Mouse (Mus musculus) midbrain, embryonic 15.5 days (tissue): ENCODE measurements around the gene Aldoc. TPM values are rescaled to one million over a fixed set of nuclear protein-coding genes. Genes with fewer than 3 reads are reported as not detected.
"Not testable (repeated sequence)": the region's sequence is repeated elsewhere in the genome, so short reads cannot be mapped to it uniquely, and the experiment has no call there.

ENCODE experiments used
- ATAC-seq: fragments of 200-750 bp; cut with Nextera tagmentation; replicated peaks from 2 replicates; pipeline ENCODE4 v1.8.0; 2017; ENCODE audit warnings: moderate TSS enrichment
- H3K27ac ChIP-seq: fragments of 300-500 bp; sonication (generic); 2 replicates; pipeline ENCODE4 v1.5.1; 2015; ENCODE audit warnings: mild to moderate bottlenecking, inconsistent platforms
- H3K27me3 ChIP-seq: fragments of 300-500 bp; sonication (generic); replicated peaks from 2 replicates; pipeline ENCODE4 v1.6.1; 2015; ENCODE audit warnings: inconsistent platforms
- H3K36me3 ChIP-seq: fragments of 300-500 bp; sonication (generic); replicated peaks from 2 replicates; pipeline ENCODE4 v1.6.1; 2015; ENCODE audit warnings: inconsistent platforms
- H3K4me1 ChIP-seq: fragments of 300-500 bp; sonication (generic); 2 replicates; pipeline ENCODE4 v1.6.1; 2015; ENCODE audit warnings: inconsistent platforms
- H3K4me2 ChIP-seq: fragments of 300-500 bp; sonication (generic); 2 replicates; pipeline ENCODE4 v1.6.1; 2015; ENCODE audit warnings: inconsistent platforms, mild to moderate bottlenecking, moderate library complexity
- H3K4me3 ChIP-seq: fragments of 300-500 bp; sonication (generic); 2 replicates; pipeline ENCODE4 v1.5.1; 2015; ENCODE audit warnings: mild to moderate bottlenecking, inconsistent platforms
- H3K9ac ChIP-seq: fragments of 300-500 bp; sonication (generic); 2 replicates; pipeline ENCODE4 v1.6.1; 2015; ENCODE audit warnings: mild to moderate bottlenecking, inconsistent platforms
- H3K9me3 ChIP-seq: fragments of 300-500 bp; sonication (generic); 2 replicates; pipeline ENCODE4 v1.6.1; 2016; ENCODE audit warnings: inconsistent platforms
- WGBS: fragments of 180-500 bp; shearing (Covaris S2); methylation state at CpG from one replicate; pipeline ENCODE4 v1.1.7; 2015; ENCODE audit warnings: mixed read lengths; 5-methylcytosine and 5-hydroxymethylcytosine counted together
- polyA plus RNA-seq: library from polyadenylated mRNA; unstranded; fragments of >200 nt; fragmentation: Nextera tagmentation; extraction: Ambion mirVana; gene quantifications from 2 replicates; pipeline ENCODE4 v1.2.1, GENCODE M21; 2015

The Aldoc gene
- 84.9 and 129 TPM in 2 replicates for polyA plus RNA-seq

DNA sequence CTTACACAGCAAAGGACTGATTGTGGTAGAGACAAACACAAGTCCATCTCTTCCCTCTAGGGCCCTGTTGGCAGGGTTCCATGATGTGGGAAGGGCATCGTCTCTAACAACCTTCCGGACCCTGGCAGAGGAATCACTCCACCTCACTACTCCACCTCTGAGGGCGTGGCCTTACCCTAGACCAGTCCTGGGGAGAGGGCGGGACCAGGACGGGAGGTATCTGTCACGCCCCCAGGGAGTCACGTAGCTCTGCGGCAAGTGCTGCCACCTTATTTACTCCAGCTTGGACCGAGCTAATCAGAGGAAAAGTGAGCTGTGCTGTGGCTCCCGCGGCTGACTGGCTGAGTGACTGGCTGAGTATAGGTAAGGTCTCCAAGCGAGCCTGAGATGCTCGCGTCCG is at the start of gene Aldoc:
Gene Aldoc (plus strand): TSS at position 109 of the 400 bp plus-strand sequence.
- H3K4me2 ChIP-seq, result peak within 1 kb of the TSS; percentile 36
- H3K27me3 ChIP-seq, result no peaks in the 10 kb centered on the region
- 7% methylated on average over 15 of the region's 15 CpGs for WGBS
- H3K36me3 ChIP-seq, result 0 out of 2 replicates have a peak, but pooled peaks cover 3% of the 10 kb centered on the region
- peak; percentile 90 for ATAC-seq
- H3K27ac ChIP-seq, result peak within 1 kb of the TSS; percentile 48
- H3K9me3 ChIP-seq, result no peaks in the 10 kb centered on the region
- H3K4me3 ChIP-seq, result peak within 1 kb of the TSS; percentile 16
- H3K9ac ChIP-seq, result no peak within 1 kb of the TSS
- peaks cover 4% of the 10 kb centered on the region; the same call in 1 of the 2 replicates for H3K4me1 ChIP-seq

DNA sequence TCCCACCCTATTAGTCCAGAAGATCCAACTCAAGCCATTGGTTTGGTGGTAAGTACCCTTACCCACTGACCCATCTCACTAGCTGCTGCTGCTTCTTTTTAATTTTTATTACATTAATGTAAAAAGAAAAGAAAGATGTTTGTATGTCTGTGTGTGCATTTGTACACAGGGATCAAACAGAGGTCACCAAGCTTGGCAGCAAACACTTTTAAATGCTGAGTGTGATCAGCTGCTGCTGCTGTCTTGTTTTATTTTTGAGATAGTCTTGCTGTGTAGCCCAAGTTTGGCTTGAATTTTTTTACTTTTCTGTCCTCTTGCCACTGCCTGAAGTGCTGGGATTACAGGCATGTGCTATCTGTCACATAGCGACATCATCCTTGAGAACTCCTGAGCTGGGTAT is 47.2 kb upstream of the Aldoc start:
- peaks cover 92% of the 10 kb centered on the region for H3K36me3 ChIP-seq
- no peak overlapping the region for H3K9ac ChIP-seq
- no peaks in the 10 kb centered on the region for H3K4me1 ChIP-seq
- no peak overlapping the region for H3K27ac ChIP-seq
- H3K9me3 ChIP-seq, result no peaks in the 10 kb centered on the region
- H3K4me2 ChIP-seq, result no peak overlapping the region
- WGBS, result 94% methylated on average over 1 of the region's 1 CpGs
- H3K27me3 ChIP-seq, result no peaks in the 10 kb centered on the region
- H3K4me3 ChIP-seq, result no peak overlapping the region
- no peak for ATAC-seq

DNA sequence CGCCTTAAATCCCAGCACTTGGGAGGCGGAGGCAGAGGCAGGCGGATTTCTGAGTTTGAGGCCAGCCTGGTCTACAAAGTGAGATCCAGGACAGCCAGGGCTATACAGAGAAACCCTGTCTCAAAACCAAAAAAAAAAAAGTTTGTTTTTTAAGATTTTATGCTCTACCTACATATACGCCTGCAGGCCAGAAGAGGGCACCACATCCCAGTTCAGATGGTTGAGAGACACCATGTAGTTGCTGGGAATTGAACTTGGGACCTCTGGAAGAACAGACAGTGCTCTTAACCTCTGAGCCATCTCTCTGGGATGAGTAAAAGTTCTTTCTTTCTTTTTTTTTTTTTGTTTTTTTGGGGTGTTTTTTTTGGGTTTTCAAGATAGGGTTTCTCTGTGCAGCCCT is 46.6 kb upstream of the Aldoc start:
- H3K4me2 ChIP-seq, H3K27ac ChIP-seq, H3K4me3 ChIP-seq, H3K4me1 ChIP-seq, H3K27me3 ChIP-seq, H3K9ac ChIP-seq, ATAC-seq, H3K9me3 ChIP-seq: not testable (repeated sequence)
- 97% methylated on average over 4 of the region's 4 CpGs for WGBS
- H3K36me3 ChIP-seq, result peaks cover 94% of the 10 kb centered on the region

DNA sequence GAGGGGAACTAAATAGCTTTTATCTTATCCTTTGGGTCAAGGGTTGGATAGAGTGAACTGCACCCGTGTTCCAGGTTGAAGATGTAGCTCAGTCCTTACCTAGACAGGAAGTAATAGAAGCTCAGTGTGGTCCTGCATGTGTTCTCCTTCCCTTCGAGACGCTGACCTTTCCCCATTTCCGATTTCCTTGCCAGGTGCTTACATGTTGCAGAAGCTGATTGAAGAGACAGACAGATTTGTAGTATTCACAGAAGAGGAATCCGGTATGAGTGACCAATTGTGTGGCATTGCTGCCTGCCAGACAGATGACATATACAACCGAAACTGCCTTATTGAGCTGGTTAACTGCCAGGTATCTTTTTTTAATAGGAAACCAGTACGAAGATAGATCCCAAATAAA is 43.9 kb upstream of the Aldoc start:
- Histone ChIP-seq H3K4me2 (no peak overlapping the region), H3K27me3 (no peaks in the 10 kb centered on the region), H3K4me3 (no peak overlapping the region), H3K27ac (no peak overlapping the region), H3K4me1 (no peaks in the 10 kb centered on the region), H3K9ac (no peak overlapping the region), H3K9me3 (no peaks in the 10 kb centered on the region), H3K36me3 (peaks cover 88% of the 10 kb centered on the region)
- no peak for ATAC-seq
- 94% methylated on average over 7 of the region's 7 CpGs for WGBS

DNA sequence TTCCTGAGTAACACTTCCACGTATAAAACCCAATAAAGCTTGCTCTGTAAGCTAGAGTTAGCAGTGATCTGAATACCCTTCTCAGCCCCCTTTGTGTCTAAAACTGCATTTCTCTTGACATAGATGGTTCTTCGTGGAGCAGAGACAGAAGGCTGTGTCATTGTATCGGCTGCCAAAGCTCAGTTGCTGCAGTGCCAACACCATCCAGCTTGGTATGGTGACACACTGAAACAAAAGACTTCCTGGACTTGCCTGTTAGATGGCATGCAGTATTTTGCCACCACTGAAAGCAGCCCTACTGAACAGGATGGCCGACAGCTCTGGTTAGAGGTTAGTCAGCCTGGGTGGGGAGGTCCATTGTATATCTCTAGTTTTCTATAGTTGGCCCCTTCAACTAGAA is 43.2 kb upstream of the Aldoc start:
- Histone ChIP-seq H3K4me2 (no peak overlapping the region), H3K9me3 (no peaks in the 10 kb centered on the region), H3K36me3 (peaks cover 89% of the 10 kb centered on the region), H3K27me3 (no peaks in the 10 kb centered on the region), H3K9ac (no peak overlapping the region), H3K4me1 (no peaks in the 10 kb centered on the region), H3K4me3 (no peak overlapping the region), H3K27ac (no peak overlapping the region)
- 87% methylated on average over 4 of the region's 4 CpGs for WGBS
- ATAC-seq, result no peak

DNA sequence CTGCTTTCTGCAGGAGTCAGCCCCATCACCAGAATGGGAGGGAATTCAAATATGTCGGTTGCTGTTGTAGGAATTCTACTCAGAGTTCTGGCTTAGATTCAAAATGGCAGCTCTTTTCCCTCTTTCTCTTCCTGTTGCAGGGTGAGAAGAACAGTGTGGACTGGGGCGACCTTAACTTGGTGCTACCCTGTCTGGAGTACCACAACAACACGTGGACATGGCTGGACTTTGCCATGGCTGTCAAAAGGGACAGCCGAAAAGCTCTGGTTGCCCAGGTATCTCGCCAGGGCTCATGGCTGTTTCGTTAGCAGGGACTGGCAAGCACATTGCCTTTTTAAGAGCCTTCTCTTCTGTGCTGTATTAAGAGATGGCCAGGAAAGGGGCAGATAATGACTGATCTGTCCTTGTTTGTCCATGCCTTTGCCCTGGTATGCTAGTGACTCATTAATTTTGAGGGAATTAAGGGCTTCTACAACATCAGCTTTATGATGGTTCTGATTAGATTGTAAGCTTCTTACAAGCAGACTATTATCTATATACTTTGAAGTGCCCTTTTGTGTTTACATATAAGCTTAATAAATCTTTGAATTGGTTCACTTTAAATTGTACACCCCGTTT is 33.5 kb upstream of the Aldoc start:
- no peak overlapping the region for H3K4me3 ChIP-seq

DNA sequence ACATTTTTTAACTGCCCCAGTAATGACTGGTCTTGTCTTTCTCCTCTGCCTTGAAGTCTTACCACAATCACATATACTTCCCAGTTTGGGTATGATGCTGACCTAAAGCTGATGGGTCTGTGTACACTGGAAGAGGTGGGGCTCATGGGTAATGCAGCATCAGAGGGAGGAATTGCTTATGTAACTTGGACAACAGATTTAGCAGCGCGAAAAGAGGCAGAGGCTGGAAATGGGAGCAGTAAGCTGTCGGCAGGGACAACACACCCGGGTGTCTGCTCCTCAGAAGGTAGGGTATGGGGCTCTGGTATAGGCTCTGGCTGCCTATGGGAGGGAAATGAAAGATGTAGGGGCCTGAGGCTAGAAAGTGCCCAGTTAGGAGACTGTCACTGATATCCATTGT is 32.1 kb upstream of the Aldoc start, which contains the start of gene BC030499:
Gene BC030499 (plus strand): TSS at position 188 of the 400 bp plus-strand sequence.
- no peak for ATAC-seq
- no peak within 1 kb of the TSS for H3K4me2 ChIP-seq
- no peaks in the 10 kb centered on the region for H3K4me1 ChIP-seq
- no peak within 1 kb of the TSS for H3K4me3 ChIP-seq
- WGBS, result 89% methylated on average over 4 of the region's 4 CpGs
- H3K27me3 ChIP-seq, result no peaks in the 10 kb centered on the region
- H3K9ac ChIP-seq, result no peak within 1 kb of the TSS
- peaks cover 59% of the 10 kb centered on the region for H3K36me3 ChIP-seq
- H3K27ac ChIP-seq, result no peak within 1 kb of the TSS
- no peaks in the 10 kb centered on the region for H3K9me3 ChIP-seq

More for the DNA sequence above, 33.5 kb upstream of the Aldoc start:
- Histone ChIP-seq H3K27ac (no peak overlapping the region), H3K4me1 (no peaks in the 10 kb centered on the region), H3K9ac (no peak overlapping the region), H3K4me2 (no peak overlapping the region), H3K36me3 (peaks cover 73% of the 10 kb centered on the region), H3K9me3 (no peaks in the 10 kb centered on the region), H3K27me3 (no peaks in the 10 kb centered on the region)
- 90% methylated on average over 7 of the region's 7 CpGs for WGBS
- ATAC-seq, result no peak

DNA sequence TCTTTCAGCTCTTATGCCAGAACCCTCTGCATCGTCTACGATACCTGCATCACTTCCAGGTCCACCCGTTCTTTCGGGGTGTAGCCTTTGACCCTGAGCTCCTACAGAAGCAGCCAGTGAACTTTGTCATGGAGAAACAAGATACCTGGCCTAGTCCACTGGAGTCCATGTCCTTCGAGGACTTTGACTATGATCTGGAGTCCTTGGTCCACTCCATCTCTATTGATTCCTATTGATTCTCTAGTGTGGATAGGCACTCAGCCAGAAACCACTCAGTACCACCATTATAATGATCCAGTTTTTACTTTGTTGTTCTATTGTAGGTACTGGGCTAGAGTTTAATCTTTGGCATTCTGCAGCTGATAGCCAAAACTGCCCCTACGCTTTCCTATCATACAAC is 28.2 kb upstream of the Aldoc start:
- Histone ChIP-seq H3K4me3 (no peak overlapping the region), H3K27ac (no peak overlapping the region), H3K36me3 (peaks cover 26% of the 10 kb centered on the region), H3K27me3 (no peaks in the 10 kb centered on the region), H3K9ac (no peak overlapping the region), H3K9me3 (no peaks in the 10 kb centered on the region), H3K4me2 (no peak overlapping the region), H3K4me1 (no peaks in the 10 kb centered on the region)
- no peak for ATAC-seq
- 96% methylated on average over 6 of the region's 6 CpGs for WGBS

DNA sequence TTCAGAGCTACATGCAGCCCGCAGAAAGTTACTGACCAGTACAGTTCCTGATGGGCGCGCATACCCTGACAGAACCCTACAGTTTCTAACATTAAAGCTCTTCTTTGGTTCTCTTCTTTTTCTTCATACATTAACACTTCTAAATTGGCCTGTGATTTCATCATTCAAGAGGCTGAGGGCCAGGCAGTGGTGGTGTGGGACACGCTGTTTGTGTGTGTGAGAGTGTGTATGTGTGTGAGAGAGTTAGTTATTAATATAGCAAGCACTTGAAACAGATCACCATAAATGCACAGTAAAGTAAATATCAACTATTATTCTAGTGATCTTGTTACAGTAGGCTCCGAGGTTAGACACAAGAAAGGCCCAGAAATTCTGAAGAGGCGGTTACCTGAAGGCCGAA is 21.9 kb upstream of the Aldoc start:
- peak overlapping the region; percentile 68; the same call in 1 of the 2 replicates for H3K27ac ChIP-seq
- H3K4me1 ChIP-seq, result peaks cover 12% of the 10 kb centered on the region
- peak overlapping the region; percentile 58 for H3K4me3 ChIP-seq
- H3K27me3 ChIP-seq, result no peaks in the 10 kb centered on the region
- peak overlapping the region; percentile 55 for H3K9ac ChIP-seq
- H3K9me3 ChIP-seq, result no peaks in the 10 kb centered on the region
- 68% methylated on average over 7 of the region's 7 CpGs for WGBS
- ATAC-seq, result peak; percentile 54
- no peaks in the 10 kb centered on the region for H3K36me3 ChIP-seq
- H3K4me2 ChIP-seq, result peak overlapping the region; percentile 100

DNA sequence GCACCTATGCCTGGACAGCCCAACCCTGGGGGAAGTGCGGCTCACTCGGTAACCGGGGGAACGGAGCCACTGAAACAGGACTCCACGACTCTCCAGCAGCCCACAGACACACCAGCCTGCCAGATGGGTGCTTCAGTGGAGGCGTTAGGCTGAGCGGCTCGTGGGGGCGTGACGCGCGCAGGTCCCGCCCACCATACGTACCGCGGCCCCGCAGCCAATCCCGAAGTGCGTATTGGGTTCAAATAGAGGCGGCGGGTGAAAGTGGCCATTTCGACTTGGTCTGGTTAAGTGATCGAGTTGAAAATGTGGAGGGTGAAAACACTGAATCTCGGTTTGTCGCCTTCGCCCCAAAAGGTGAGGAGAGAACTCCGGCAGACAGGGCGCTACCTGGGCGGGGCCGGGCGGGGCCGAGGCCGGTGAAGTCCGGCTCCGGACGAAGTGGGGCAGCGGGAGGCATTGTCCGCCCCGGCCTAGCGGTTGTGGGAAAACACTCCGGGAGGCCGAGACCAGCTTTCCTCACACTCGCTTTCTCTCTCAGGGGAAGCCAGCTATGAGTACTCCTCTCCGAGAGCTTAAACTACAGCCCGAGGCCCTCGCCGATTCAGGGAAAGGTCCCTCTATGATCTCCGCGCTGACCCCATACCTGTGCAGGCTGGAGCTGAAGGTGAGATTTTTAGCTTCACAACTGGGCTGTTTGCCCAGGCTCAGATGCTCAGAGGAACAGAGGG is 21.2 kb upstream of the Aldoc start, which contains the start of gene Spag5:
Gene Spag5 (plus strand): TSS at position 173 of the 728 bp plus-strand sequence.
- H3K4me2 ChIP-seq, result peak within 1 kb of the TSS; percentile 100
- under 1% methylated on average over 49 of the region's 49 CpGs for WGBS
- no peaks in the 10 kb centered on the region for H3K27me3 ChIP-seq
- peak within 1 kb of the TSS; percentile 55 for H3K9ac ChIP-seq
- H3K4me1 ChIP-seq, result peaks cover 12% of the 10 kb centered on the region
- H3K36me3 ChIP-seq, result no peaks in the 10 kb centered on the region
- peak; percentile 99 for ATAC-seq
- H3K4me3 ChIP-seq, result peak within 1 kb of the TSS; percentile 58
- peak within 1 kb of the TSS; percentile 68; the same call in 1 of the 2 replicates for H3K27ac ChIP-seq
- H3K9me3 ChIP-seq, result no peaks in the 10 kb centered on the region

DNA sequence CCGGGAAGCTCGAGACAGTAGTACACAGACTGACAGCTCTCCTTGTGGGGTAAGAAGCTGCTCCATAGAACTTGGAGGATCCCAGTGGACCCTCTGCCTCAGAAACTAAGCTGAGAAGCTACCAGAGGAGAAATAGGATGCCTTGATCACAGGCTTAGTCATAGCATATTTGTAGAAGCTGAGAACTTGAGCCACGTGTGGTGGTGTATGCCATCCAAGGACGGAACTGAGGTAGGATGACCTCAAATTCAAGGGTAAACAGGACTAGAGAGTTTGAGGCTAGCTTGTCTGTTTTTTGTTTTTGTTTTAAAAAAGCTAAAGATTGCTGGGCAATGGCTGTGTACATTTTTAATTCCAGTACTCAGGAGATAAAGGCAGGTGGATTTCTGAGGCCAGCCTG is 17.5 kb upstream of the Aldoc start:
- no peak for ATAC-seq

DNA sequence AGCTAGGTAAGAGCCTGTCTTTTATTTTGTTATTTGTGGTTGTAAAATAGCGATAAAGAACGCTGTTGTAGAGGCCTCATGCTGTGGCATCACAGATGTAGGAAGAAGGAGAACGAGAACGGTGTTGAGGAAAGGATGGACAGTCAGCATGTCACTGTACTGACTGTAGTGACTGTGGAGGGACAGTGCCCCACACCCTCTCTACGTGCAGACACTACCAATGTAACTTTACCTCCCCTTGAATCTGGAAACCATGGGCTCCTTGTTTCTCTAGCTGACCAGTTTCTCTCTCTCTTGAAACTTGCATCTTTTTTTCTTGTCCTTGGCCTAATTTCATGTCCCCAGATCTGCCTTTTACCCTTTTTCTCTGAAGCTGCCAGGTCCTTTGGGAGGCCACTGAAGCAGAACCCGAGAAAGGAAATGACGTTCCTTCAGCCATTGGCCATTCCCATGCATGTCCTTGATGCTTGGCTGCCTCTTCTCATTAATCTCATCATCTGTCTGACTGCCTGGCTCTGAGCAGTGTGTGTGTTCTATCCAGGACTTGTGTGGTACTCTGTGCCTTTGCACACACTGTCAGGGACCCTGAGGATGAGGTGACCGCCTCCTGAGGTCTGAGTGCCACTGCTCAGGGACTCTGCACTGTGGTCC is 11.8 kb upstream of the Aldoc start:
- Histone ChIP-seq H3K4me1 (no peaks in the 10 kb centered on the region), H3K4me2 (no peak overlapping the region), H3K9ac (no peak overlapping the region), H3K9me3 (no peaks in the 10 kb centered on the region), H3K4me3 (no peak overlapping the region), H3K27ac (no peak overlapping the region), H3K36me3 (no peaks in the 10 kb centered on the region), H3K27me3 (no peaks in the 10 kb centered on the region)
- no peak for ATAC-seq
- WGBS, result 79% methylated on average over 8 of the region's 8 CpGs

More for the DNA sequence above, 17.5 kb upstream of the Aldoc start:
- Histone ChIP-seq H3K9me3 (no peaks in the 10 kb centered on the region), H3K4me1 (peaks cover 12% of the 10 kb centered on the region), H3K9ac (no peak overlapping the region), H3K27me3 (no peaks in the 10 kb centered on the region), H3K27ac (no peak overlapping the region), H3K4me3 (no peak overlapping the region), H3K4me2 (no peak overlapping the region), H3K36me3 (no peaks in the 10 kb centered on the region)
- 90% methylated on average over 4 of the region's 4 CpGs for WGBS
